Mouse (Mus musculus): ENCODE measurements around the gene Tnks1bp1. TPM values are rescaled to one million over a fixed set of nuclear protein-coding genes. Genes with fewer than 3 reads are reported as not detected.

Gene Tnks1bp1
- polyA plus RNA-seq, 1 experiment from 2014 or later = 6.8 TPM

GRCm38 (mm10) chr2:85110288-85110875, 62.6 kb downstream of the Tnks1bp1 start:
- 64% methylated on average over 9 of the region's 9 CpGs for WGBS
- 0 out of 2 replicates have a peak overlapping the region, but pooled peaks have one; percentile 4 for H3K27ac ChIP-seq (ENCODE audit: low read depth, low read length)
- no peak overlapping the region for H3K9ac ChIP-seq (replicated peaks; ENCODE audit: low read depth, low read length)

More at GRCm38 (mm10) chr2:85110288-85110875, 62.6 kb downstream of the Tnks1bp1 start:
- no peak overlapping the region for H3K4me3 ChIP-seq (ENCODE audit: low read depth, low read length)
- no peaks in the 10 kb centered on the region for H3K36me3 ChIP-seq (ENCODE audit: control insufficient read depth, insufficient read depth, low read length)
- ATAC-seq (ENCODE audit: low read depth) = peak; percentile 83
- no peaks in the 10 kb centered on the region for H3K9me3 ChIP-seq (ENCODE audit: control insufficient read depth, low read length)
- no peaks in the 10 kb centered on the region for H3K27me3 ChIP-seq (ENCODE audit: control insufficient read depth, insufficient read depth, low read length)
- H3K4me1 ChIP-seq (ENCODE audit: control insufficient read depth, insufficient read depth, low read length) = no peaks in the 10 kb centered on the region
- no peak overlapping the region for H3K4me2 ChIP-seq (ENCODE audit: low read depth, low read length)

Other genes with a start within 250 kb of the Tnks1bp1 start
- 16.3 and 16.7 TPM in 2 replicates for gene Ube2l6, start 249.2 kb upstream of the Tnks1bp1 start, polyA plus RNA-seq (2014; fragmentation: Nextera tagmentation; extraction: Ambion mirVana)
- not detected in 2 replicates for gene Smtnl1, start 225.4 kb upstream of the Tnks1bp1 start, polyA plus RNA-seq (2014; fragmentation: Nextera tagmentation; extraction: Ambion mirVana)
- 63.8 and 89.4 TPM in 2 replicates for gene Timm10, start 221.0 kb upstream of the Tnks1bp1 start, polyA plus RNA-seq (2014; fragmentation: Nextera tagmentation; extraction: Ambion mirVana)
- 0.63 and 1.8 TPM in 2 replicates for gene Slc43a1, start 209.2 kb upstream of the Tnks1bp1 start, polyA plus RNA-seq (2014; fragmentation: Nextera tagmentation; extraction: Ambion mirVana)
- gene Rtn4rl2, start 161.3 kb upstream of the Tnks1bp1 start, polyA plus RNA-seq (2014; fragmentation: Nextera tagmentation; extraction: Ambion mirVana) = 1.8 and 4.9 TPM in 2 replicates
- gene Slc43a3, start 111.4 kb upstream of the Tnks1bp1 start, polyA plus RNA-seq (2014; fragmentation: Nextera tagmentation; extraction: Ambion mirVana) = 2.5 and 7.1 TPM in 2 replicates
- gene Prg2, start 67.6 kb upstream of the Tnks1bp1 start, polyA plus RNA-seq (2014; fragmentation: Nextera tagmentation; extraction: Ambion mirVana) = not detected in 2 replicates
- not detected in 2 replicates for gene Prg3, start 59.8 kb upstream of the Tnks1bp1 start, polyA plus RNA-seq (2014; fragmentation: Nextera tagmentation; extraction: Ambion mirVana)
- 152 and 178 TPM in 2 replicates for gene Ssrp1, start 10.8 kb upstream of the Tnks1bp1 start, polyA plus RNA-seq (2014; fragmentation: Nextera tagmentation; extraction: Ambion mirVana)
- gene P2rx3, start 10.6 kb upstream of the Tnks1bp1 start, polyA plus RNA-seq (2014; fragmentation: Nextera tagmentation; extraction: Ambion mirVana) = 0.94 and 22.0 TPM in 2 replicates
- gene Aplnr, start 88.2 kb downstream of the Tnks1bp1 start, polyA plus RNA-seq (2014; fragmentation: Nextera tagmentation; extraction: Ambion mirVana) = 12.8 and 40.6 TPM in 2 replicates
- gene Lrrc55, start 149.2 kb downstream of the Tnks1bp1 start, polyA plus RNA-seq (2014; fragmentation: Nextera tagmentation; extraction: Ambion mirVana) = 7.1 and 11.2 TPM in 2 replicates

All from neural tube, embryonic 14.5 days (tissue).